Mouse (Mus musculus) megakaryocyte, embryonic 14.5 days (primary cell): Measurements from ENCODE around the gene Pramef8.

Experiments used
- FLI1 ChIP-seq: IDR thresholded peaks from 2 replicates; pipeline ENCODE4 v1.6.1; 2012; ENCODE audit warnings: low read length, inconsistent platforms, mixed read lengths
- GATA1 ChIP-seq: IDR thresholded peaks from 3 replicates; pipeline ENCODE4 v1.6.1; 2012; ENCODE audit warnings: mixed read lengths, low read length, inconsistent platforms, borderline replicate concordance

DNA sequence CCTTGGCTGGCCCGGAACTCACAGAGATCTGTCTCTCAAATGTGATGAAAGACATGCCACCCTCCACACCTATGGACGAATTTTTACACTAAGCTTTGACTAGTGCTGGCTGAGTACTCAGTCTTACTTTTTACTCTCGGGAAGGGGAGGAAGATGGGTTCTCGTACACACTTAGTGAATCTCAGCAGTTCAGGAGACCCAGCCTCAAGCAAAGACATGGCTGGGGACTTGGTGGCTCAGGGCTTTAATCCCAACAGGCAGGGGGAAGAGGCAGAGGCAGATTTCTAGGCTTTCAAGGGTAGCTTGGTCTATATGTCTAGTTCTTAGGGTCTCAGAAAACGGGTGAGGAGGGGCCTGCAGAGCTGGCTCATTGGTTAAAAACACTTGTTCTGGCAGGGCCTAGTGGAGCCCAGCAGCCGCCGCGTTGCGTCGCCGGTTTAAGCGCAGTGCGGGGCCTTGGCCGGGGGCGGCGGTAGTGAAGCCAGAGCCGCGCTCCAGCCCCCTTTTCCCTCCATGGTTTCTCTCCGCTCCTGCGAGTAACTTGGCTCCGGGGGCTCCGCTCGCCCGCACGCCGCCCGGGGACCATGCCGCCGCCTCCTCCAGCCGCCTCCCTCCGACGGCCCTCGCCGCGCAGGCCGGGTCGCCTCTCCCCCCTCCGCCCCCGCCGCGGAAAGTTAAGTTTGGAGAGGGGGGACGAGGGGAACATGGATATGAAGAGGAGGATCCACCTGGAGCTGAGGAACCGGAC is 23.1 kb upstream of the Pramef8 start:
- TF ChIP-seq GATA1 (no peak), FLI1 (no peak)
